Mouse (Mus musculus) forebrain, embryonic 13.5 days (tissue): ENCODE results near the gene Cln3. TPM values are rescaled to one million over a fixed set of nuclear protein-coding genes. Genes with fewer than 3 reads are reported as not detected.

ENCODE experiments used
- ATAC-seq: fragments of 200-750 bp; cut with Nextera tagmentation; 2 replicates; pipeline ENCODE4 v1.8.0; 2017
- H3K27ac ChIP-seq: fragments of 300-500 bp; sonication (generic); 2 replicates; pipeline ENCODE4 v1.5.1; 2015; ENCODE audit warnings: inconsistent platforms, mild to moderate bottlenecking, moderate library complexity
- H3K27me3 ChIP-seq: fragments of 300-500 bp; sonication (generic); 2 replicates; pipeline ENCODE4 v1.6.1; 2015; ENCODE audit warnings: mild to moderate bottlenecking, inconsistent platforms
- H3K36me3 ChIP-seq: fragments of 300-500 bp; sonication (generic); 2 replicates; pipeline ENCODE4 v1.6.1; 2015; ENCODE audit warnings: mild to moderate bottlenecking, inconsistent platforms; ENCODE audit not compliant: poor library complexity, severe bottlenecking
- H3K4me1 ChIP-seq: fragments of 300-500 bp; sonication (generic); 2 replicates; pipeline ENCODE4 v1.6.1; 2015; ENCODE audit warnings: inconsistent platforms
- H3K4me2 ChIP-seq: fragments of 300-500 bp; sonication (generic); 2 replicates; pipeline ENCODE4 v1.6.1; 2015; ENCODE audit warnings: inconsistent platforms, mild to moderate bottlenecking, moderate library complexity
- H3K4me3 ChIP-seq: fragments of 300-500 bp; sonication (generic); 2 replicates; pipeline ENCODE4 v1.5.1; 2015; ENCODE audit warnings: mild to moderate bottlenecking, inconsistent platforms
- H3K9ac ChIP-seq: fragments of 300-500 bp; sonication (generic); 2 replicates; pipeline ENCODE4 v1.6.1; 2015; ENCODE audit warnings: mild to moderate bottlenecking, inconsistent platforms
- H3K9me3 ChIP-seq: fragments of 300-500 bp; sonication (generic); replicated peaks from 2 replicates; pipeline ENCODE4 v1.6.1; 2016; ENCODE audit warnings: inconsistent platforms
- WGBS: fragments of 180-500 bp; shearing (Covaris S2); methylation state at CpG from one replicate; pipeline ENCODE4 v1.1.7; 2015; 5-methylcytosine and 5-hydroxymethylcytosine counted together
- microRNA-seq: library from miRNA; unstranded; fragments of <30 nt; microRNA quantifications from one replicate; pipeline ENCODE4, GENCODE M21; 2016
- polyA plus RNA-seq: library from polyadenylated mRNA; unstranded; fragments of >200 nt; fragmentation: Nextera tagmentation; extraction: Ambion mirVana; gene quantifications from 2 replicates; pipeline ENCODE4 v1.2.1, GENCODE M21; 2015

The Cln3 gene
- polyA plus RNA-seq, 1 experiment from 2014 or later: 26.3 TPM

DNA sequence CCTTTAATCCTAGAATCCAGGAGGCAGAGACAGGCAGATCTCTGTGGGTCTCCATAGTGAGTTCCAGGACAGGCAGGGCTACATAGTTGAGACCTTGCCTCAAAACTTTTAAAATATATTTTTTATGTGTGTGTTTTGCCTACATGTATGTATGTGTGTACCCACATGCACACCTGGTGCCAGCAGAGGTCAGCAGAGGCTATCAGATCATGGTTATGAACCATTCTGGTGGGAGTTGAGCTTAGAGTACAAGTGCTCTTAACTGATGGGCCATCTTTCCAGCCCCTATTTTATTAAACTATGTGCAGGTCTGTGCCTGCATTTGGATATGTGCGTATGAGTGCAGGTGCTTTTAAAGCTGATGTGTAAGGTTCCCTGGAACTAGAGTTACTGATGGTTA, 30.8 kb downstream of the Cln3 start:
- H3K4me1 ChIP-seq: no peaks in the 10 kb centered on the region

DNA sequence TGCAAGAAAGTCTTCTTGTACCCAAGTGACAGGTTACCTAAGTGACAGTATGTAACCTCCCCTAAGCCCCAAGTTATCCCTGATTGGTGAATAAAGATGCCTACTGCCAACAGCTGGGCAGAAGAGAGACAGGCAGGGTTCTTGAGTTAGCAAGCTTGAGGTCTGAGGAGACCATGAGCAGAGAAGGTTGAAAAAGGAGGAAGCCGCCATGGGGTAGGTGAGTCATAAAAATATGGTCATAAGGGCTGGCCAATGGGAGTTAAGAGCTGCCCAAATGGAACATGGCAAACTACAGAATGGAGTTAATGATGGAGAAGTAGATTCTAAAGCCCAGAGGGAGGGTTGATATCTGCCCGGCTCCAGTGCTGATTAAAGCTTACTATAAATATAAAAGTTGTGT, 40.0 kb downstream of the Cln3 start:
- H3K36me3 ChIP-seq: peaks cover 69% of the 10 kb centered on the region
- ATAC-seq: no peak
- H3K27ac ChIP-seq: no peak overlapping the region
- H3K4me1 ChIP-seq: no peaks in the 10 kb centered on the region
- no peak overlapping the region for H3K4me3 ChIP-seq
- no peaks in the 10 kb centered on the region for H3K9me3 ChIP-seq
- no peak overlapping the region for H3K9ac ChIP-seq
- 95% methylated on average over 2 of the region's 2 CpGs for WGBS
- H3K4me2 ChIP-seq: no peak overlapping the region
- no peaks in the 10 kb centered on the region for H3K27me3 ChIP-seq

More for the DNA sequence above, 30.8 kb downstream of the Cln3 start:
- H3K9me3 ChIP-seq: no peaks in the 10 kb centered on the region
- H3K4me2 ChIP-seq: no peak overlapping the region
- H3K4me3 ChIP-seq: no peak overlapping the region
- H3K9ac ChIP-seq: no peak overlapping the region
- no peak overlapping the region for H3K27ac ChIP-seq
- no peak for ATAC-seq
- WGBS: 98% methylated on average over 1 of the region's 1 CpGs
- no peaks in the 10 kb centered on the region for H3K27me3 ChIP-seq
- peaks cover 97% of the 10 kb centered on the region for H3K36me3 ChIP-seq

DNA sequence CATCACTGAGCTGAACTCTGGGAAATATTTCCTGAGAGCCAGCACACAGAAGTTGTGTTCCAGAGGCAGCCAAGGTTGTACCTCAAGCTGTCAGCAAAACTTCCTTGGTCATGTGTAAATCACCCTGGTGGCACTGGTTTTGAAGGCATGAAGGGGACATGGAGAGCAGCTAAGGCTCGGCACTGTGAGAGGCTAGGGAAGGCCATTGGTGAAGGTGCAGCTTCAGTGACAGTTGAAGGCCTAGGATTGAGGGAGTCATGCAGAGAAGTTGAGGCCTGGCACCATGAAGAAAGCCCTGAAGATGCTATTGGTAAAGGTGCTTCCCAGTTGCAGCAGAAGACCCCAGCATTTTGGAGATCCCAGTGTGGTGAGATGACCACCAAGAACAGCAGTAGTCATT, 44.0 kb downstream of the Cln3 start:
- H3K9ac ChIP-seq: no peak overlapping the region
- no peaks in the 10 kb centered on the region for H3K9me3 ChIP-seq
- no peak overlapping the region for H3K4me2 ChIP-seq
- no peak for ATAC-seq
- WGBS: 91% methylated on average over 1 of the region's 1 CpGs
- H3K4me1 ChIP-seq: no peaks in the 10 kb centered on the region
- H3K27me3 ChIP-seq: peaks cover 6% of the 10 kb centered on the region
- peaks cover 29% of the 10 kb centered on the region for H3K36me3 ChIP-seq
- H3K27ac ChIP-seq: no peak overlapping the region
- H3K4me3 ChIP-seq: no peak overlapping the region

DNA sequence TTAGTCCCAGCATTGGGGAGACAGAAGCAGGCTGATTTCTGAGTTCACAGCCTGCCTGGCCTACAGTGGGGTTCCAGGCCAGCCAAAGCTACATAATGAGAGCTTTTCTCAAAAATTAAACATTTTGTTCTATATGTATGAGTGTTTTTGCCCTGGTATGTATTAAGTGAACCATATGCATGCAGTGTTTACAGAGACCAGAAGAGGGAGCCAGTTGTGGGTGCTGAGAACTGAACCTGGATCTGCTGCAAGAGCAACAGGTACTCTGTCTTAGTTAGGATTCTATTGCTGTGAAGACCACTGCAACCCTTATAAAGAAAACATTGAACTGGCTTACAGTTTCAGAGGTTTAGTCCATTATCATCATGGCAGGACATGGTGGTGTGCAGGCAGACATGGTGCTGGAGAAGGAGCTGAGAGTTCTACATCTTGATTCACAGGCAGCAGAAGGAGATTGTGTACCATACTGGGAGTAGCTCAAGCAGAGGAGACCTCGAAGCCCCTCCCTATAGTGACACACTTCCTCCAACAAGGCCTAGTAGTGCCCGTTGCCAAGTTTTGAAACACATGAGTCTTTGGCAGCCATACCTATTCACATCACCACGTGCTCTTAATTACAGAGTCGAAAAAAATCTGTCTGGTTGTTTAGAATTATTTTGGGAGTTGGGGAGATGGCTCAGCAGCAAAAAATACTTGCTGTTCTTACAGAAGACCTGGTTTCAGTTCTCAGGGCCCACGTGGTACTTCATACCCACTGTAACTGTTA, 47.6 kb downstream of the Cln3 start:
- Histone ChIP-seq H3K4me2 (no peak overlapping the region), H3K27ac (no peak overlapping the region), H3K9me3 (no peaks in the 10 kb centered on the region), H3K4me1 (peaks cover 5% of the 10 kb centered on the region; the same call in 1 of the 2 replicates), H3K4me3 (no peak overlapping the region), H3K36me3 (no peaks in the 10 kb centered on the region), H3K27me3 (peaks cover 14% of the 10 kb centered on the region), H3K9ac (no peak overlapping the region)
- ATAC-seq: no peak
- 73% methylated on average over 5 of the region's 5 CpGs for WGBS

DNA sequence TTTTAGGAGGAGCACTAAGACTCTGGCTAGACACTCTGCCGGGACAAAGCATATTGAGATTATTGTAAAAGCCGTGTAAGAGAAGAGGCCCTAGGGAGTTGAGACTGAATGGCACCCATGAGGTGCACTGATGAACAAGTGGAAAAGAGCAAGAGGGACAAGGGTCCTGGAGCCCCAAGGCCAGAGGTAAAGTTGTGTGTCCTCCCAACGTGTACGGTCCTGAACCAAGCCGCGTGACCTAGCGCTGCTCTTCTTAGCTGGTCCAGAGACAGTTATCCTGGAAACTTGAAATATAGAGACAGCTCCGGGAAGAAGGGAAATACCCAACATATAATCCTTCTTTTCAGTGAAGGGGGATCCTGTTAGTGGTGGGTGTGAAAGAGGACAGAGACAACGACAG, 49.2 kb downstream of the Cln3 start:
- WGBS: 54% methylated on average over 9 of the region's 9 CpGs
- Histone ChIP-seq H3K9ac (peak overlapping the region; percentile 72), H3K36me3 (no peaks in the 10 kb centered on the region), H3K4me3 (peak overlapping the region; percentile 48), H3K9me3 (no peaks in the 10 kb centered on the region), H3K4me1 (peaks cover 5% of the 10 kb centered on the region; the same call in 1 of the 2 replicates), H3K4me2 (peak overlapping the region; percentile 70), H3K27me3 (peaks cover 14% of the 10 kb centered on the region), H3K27ac (no peak overlapping the region)
- ATAC-seq: no peak

- peaks cover 5% of the 10 kb centered on the region; the same call in 1 of the 2 replicates for H3K4me1 ChIP-seq
- ATAC-seq: no peak
- no peaks in the 10 kb centered on the region for H3K9me3 ChIP-seq
- H3K9ac ChIP-seq: peak overlapping the region; percentile 72
- H3K4me3 ChIP-seq: peak overlapping the region; percentile 48
- no peaks in the 10 kb centered on the region for H3K36me3 ChIP-seq
- peak overlapping the region; percentile 70 for H3K4me2 ChIP-seq
- H3K27ac ChIP-seq: no peak overlapping the region
- peaks cover 14% of the 10 kb centered on the region for H3K27me3 ChIP-seq
- WGBS: 2% methylated on average over 28 of the region's 28 CpGs
These were observed 49.9 kb downstream of the Cln3 start for GRCm38 (mm10) chr7:126535766-126536165.

DNA sequence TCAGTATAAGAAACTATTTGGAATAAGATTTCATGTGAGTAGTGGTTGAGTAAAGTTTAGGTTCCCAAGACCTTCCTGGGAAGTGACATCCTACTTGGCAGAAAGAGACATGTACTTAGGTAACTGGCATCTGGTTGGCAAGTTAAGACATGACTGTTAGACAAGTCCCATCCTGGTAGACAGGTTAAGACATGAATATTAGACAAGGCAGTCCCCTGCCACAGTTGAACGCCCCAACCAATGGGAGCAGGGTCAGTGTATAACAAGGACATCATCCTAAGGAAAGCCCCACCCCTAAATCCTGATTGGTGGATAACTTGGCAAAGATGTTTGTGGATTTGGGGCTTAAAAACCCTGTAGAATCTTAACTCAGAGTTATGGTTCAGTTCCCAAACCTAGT, 52.2 kb downstream of the Cln3 start:
- H3K4me2 ChIP-seq: no peak overlapping the region
- no peak overlapping the region for H3K27ac ChIP-seq
- no peaks in the 10 kb centered on the region for H3K36me3 ChIP-seq
- peaks cover 5% of the 10 kb centered on the region; the same call in 1 of the 2 replicates for H3K4me1 ChIP-seq
- peaks cover 14% of the 10 kb centered on the region for H3K27me3 ChIP-seq
- 72% methylated on average over 1 of the region's 1 CpGs for WGBS
- no peak overlapping the region for H3K9ac ChIP-seq
- H3K9me3 ChIP-seq: no peaks in the 10 kb centered on the region
- ATAC-seq: no peak
- H3K4me3 ChIP-seq: no peak overlapping the region

DNA sequence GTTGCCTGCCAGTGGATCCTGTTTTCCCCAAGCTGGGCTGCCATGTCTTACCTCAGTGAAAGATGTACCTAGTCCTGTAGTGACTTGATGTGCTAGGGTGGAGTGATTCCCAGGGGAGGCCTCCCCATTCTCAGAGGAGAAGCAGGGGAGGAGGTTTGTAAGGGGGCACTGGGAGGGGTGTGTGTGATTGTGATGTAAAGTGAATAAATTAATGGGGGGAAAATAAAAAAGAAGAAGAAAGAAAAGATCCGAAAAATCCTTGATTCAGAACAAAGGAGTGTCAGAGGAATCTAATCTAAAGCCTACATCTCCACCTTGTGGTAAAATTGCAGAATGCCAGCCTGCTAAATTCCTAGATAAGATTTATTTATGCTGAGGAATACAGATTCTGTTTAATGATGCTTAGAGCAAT, 57.4 kb downstream of the Cln3 start:
- Histone ChIP-seq H3K9me3 (no peaks in the 10 kb centered on the region), H3K36me3 (no peaks in the 10 kb centered on the region), H3K4me1 (0 out of 2 replicates have a peak, but pooled peaks cover 3% of the 10 kb centered on the region), H3K27ac (peak overlapping the region; percentile 63), H3K4me2 (no peak overlapping the region), H3K4me3 (no peak overlapping the region), H3K9ac (peak overlapping the region; percentile 50; the same call in 1 of the 2 replicates), H3K27me3 (0 out of 2 replicates have a peak, but pooled peaks cover 2% of the 10 kb centered on the region)
- 0% methylated on average over 1 of the region's 1 CpGs for WGBS
- peak; percentile 63 for ATAC-seq

GRCm38 (mm10) chr7:126523316-126523715, 62.3 kb downstream of the Cln3 start:
- Histone ChIP-seq H3K4me1 (0 out of 2 replicates have a peak, but pooled peaks cover 3% of the 10 kb centered on the region), H3K4me3 (no peak overlapping the region), H3K9me3 (no peaks in the 10 kb centered on the region), H3K4me2 (no peak overlapping the region), H3K27ac (no peak overlapping the region), H3K36me3 (no peaks in the 10 kb centered on the region), H3K27me3 (0 out of 2 replicates have a peak, but pooled peaks cover 8% of the 10 kb centered on the region), H3K9ac (no peak overlapping the region)
- ATAC-seq: no peak
- WGBS: 81% methylated on average over 3 of the region's 3 CpGs

Small RNA genes within 50 kb of the gene (microRNA-seq; reads per million reads assigned to microRNA genes)
- gene Mir7059: 0.80 reads per million

Other genes with a start within 250 kb of the Cln3 start
- 1.0 and 1.9 TPM in 2 replicates for gene Lat, start 216.2 kb downstream of the Cln3 start, polyA plus RNA-seq
- gene Spns1, start 208.4 kb downstream of the Cln3 start, polyA plus RNA-seq: 58.6 and 69.2 TPM in 2 replicates
- gene Nfatc2ip, start 189.1 kb downstream of the Cln3 start, polyA plus RNA-seq: 3.0 and 4.5 TPM in 2 replicates
- gene Cd19, start 170.9 kb downstream of the Cln3 start, polyA plus RNA-seq: not detected in 2 replicates
- 18.7 and 22.4 TPM in 2 replicates for gene Rabep2, start 157.1 kb downstream of the Cln3 start, polyA plus RNA-seq
- 0.19 and 0.32 TPM in 2 replicates for gene Atp2a1, start 122.7 kb downstream of the Cln3 start, polyA plus RNA-seq
- 55.8 and 61.6 TPM in 2 replicates for gene Sh2b1, start 110.4 kb downstream of the Cln3 start, polyA plus RNA-seq
- 114 and 123 TPM in 2 replicates for gene Tufm, start 98.5 kb downstream of the Cln3 start, polyA plus RNA-seq
- gene Atxn2l, start 82.4 kb downstream of the Cln3 start, polyA plus RNA-seq: 52.4 and 60.0 TPM in 2 replicates
- 209 and 212 TPM in 2 replicates for gene Eif3c, start 19.4 kb downstream of the Cln3 start, polyA plus RNA-seq
- 0.38 and 0.46 TPM in 2 replicates for gene Apobr, start 875 bp downstream of the Cln3 start, polyA plus RNA-seq
- gene Il27, start 9.1 kb upstream of the Cln3 start, polyA plus RNA-seq: not detected in 2 replicates
- gene Nupr1, start 45.0 kb upstream of the Cln3 start, polyA plus RNA-seq: 2.1 and 2.5 TPM in 2 replicates
- gene Sgf29, start 63.5 kb upstream of the Cln3 start, polyA plus RNA-seq: 57.3 and 64.6 TPM in 2 replicates
- 0.46 and 0.68 TPM in 2 replicates for gene Sult1a1, start 90.6 kb upstream of the Cln3 start, polyA plus RNA-seq
- gene Bola2, start 109.6 kb upstream of the Cln3 start, polyA plus RNA-seq: 183 and 187 TPM in 2 replicates
- gene Slx1b, start 110.0 kb upstream of the Cln3 start, polyA plus RNA-seq: 16.6 TPM in 2 replicates
- 72.7 and 77.1 TPM in 2 replicates for gene Coro1a, start 122.0 kb upstream of the Cln3 start, polyA plus RNA-seq
- 75.3 and 78.3 TPM in 2 replicates for gene Mapk3, start 173.8 kb upstream of the Cln3 start, polyA plus RNA-seq
- 1.7 and 2.8 TPM in 2 replicates for gene Gdpd3, start 180.5 kb upstream of the Cln3 start, polyA plus RNA-seq
- gene Ypel3, start 191.1 kb upstream of the Cln3 start, polyA plus RNA-seq: 124 and 143 TPM in 2 replicates
- gene Tbx6, start 195.7 kb upstream of the Cln3 start, polyA plus RNA-seq: 0.43 and 0.55 TPM in 2 replicates
- 246 and 258 TPM in 2 replicates for gene Ppp4c, start 206.7 kb upstream of the Cln3 start, polyA plus RNA-seq
- 27.0 and 30.0 TPM in 2 replicates for gene Fam57b, start 211.9 kb upstream of the Cln3 start, polyA plus RNA-seq
- gene 4930451I11Rik, start 245.8 kb upstream of the Cln3 start, polyA plus RNA-seq: not detected in 2 replicates